Mouse (Mus musculus) hindbrain, embryonic 14.5 days (tissue): ENCODE results near the gene Emilin1. TPM values are rescaled to one million over a fixed set of nuclear protein-coding genes. Genes with fewer than 3 reads are reported as not detected.
A peak's percentile ranks its signal among the peaks of the same experiment; 100 is the strongest.

Source experiments
- ATAC-seq: fragments of 200-750 bp; cut with Nextera tagmentation; 2 replicates; pipeline ENCODE4 v1.8.0; 2017; ENCODE audit warnings: moderate number of reproducible peaks, mild to moderate bottlenecking, moderate TSS enrichment, moderate library complexity; ENCODE audit not compliant: low FRiP score
- DNase-seq: peaks from one replicate; pipeline ENCODE4 v3.0.0-alpha.2; 2015; ENCODE audit warnings: low spot score
- H3K27ac ChIP-seq: fragments of 300-500 bp; sonication (generic); 2 replicates; pipeline ENCODE4 v1.5.1; 2014; ENCODE audit warnings: mild to moderate bottlenecking, moderate library complexity
- H3K27me3 ChIP-seq: fragments of 300-500 bp; sonication (generic); 2 replicates; pipeline ENCODE4 v1.6.1; 2014; ENCODE audit warnings: mild to moderate bottlenecking, low read length, mixed read lengths; ENCODE audit not compliant: control insufficient read depth, insufficient read depth
- H3K36me3 ChIP-seq: fragments of 300-500 bp; sonication (generic); replicated peaks from 2 replicates; pipeline ENCODE4 v1.6.1; 2014; ENCODE audit not compliant: control insufficient read depth, insufficient read depth
- H3K4me1 ChIP-seq: fragments of 300-500 bp; sonication (generic); replicated peaks from 2 replicates; pipeline ENCODE4 v1.6.1; 2014; ENCODE audit warnings: antibody characterized with exemption, low read length, mixed read lengths; ENCODE audit not compliant: control insufficient read depth, insufficient read depth
- H3K4me2 ChIP-seq: fragments of 300-500 bp; sonication (generic); replicated peaks from 2 replicates; pipeline ENCODE4 v1.6.1; 2014; ENCODE audit warnings: mild to moderate bottlenecking, moderate library complexity
- H3K4me3 ChIP-seq: fragments of 300-500 bp; sonication (generic); replicated peaks from 2 replicates; pipeline ENCODE4 v1.5.1; 2014; ENCODE audit warnings: mild to moderate bottlenecking, low read length
- H3K9ac ChIP-seq: fragments of 300-500 bp; sonication (generic); 2 replicates; pipeline ENCODE4 v1.6.1; 2014
- H3K9me3 ChIP-seq: fragments of 300-500 bp; sonication (generic); 2 replicates; pipeline ENCODE4 v1.6.1; 2016; ENCODE audit warnings: low read length; ENCODE audit not compliant: control insufficient read depth
- WGBS: fragments of 180-500 bp; shearing (Covaris S2); extraction: QIAGEN DNeasy Blood & Tissue Kit; methylation state at CpG from one replicate; pipeline ENCODE4 v1.1.7; 2014; 5-methylcytosine and 5-hydroxymethylcytosine counted together
- polyA plus RNA-seq: library from polyadenylated mRNA; unstranded; fragments of >200 nt; fragmentation: Nextera tagmentation; extraction: Ambion mirVana; gene quantifications from 2 replicates; pipeline ENCODE4 v1.2.1, GENCODE M21; 2014

Emilin1 gene
- polyA plus RNA-seq, 1 experiment from 2014 or later: 17.1 TPM

DNA sequence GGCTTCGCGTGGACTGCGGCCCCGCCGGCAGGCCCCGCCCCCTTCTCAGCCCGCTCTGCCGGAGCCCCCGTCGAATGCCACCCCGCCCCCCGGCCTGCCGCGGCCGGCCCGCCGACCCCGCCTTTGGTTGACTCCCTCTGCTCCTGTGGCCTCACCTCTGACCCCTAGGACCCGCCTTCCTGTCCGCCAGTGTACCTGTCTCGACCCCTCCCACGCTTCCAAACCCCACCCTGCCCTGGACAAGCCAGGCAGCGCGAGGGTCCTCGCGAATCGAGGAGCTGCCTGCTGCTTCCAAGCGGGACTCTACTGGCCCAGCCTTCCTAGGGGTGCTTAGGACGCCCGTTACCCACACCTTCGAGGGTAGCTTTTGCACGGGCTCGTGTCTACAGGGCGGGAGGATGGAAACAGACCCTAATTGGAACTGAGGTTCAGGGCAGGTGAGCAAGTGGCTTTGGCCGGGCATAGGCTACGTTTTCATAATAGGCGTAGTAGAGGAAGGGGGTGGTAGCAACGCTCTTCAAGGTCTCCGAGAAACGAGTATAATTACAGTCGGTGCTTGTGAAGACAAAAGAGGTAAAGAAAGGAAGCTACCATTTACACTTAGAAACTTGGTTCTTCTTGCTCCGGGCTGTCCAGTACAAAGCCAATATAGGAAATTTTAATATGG lies 24.0 kb upstream of the Emilin1 start:
- H3K36me3 ChIP-seq: peaks cover 37% of the 10 kb centered on the region
- H3K9ac ChIP-seq: peak overlapping the region; percentile 96
- peak overlapping the region; percentile 74 for H3K4me2 ChIP-seq
- ATAC-seq (peak; percentile 3; the same call in 1 of the 2 replicates), DNase-seq (no peak)
- under 1% methylated on average over 40 of the region's 42 CpGs for WGBS
- peak overlapping the region; percentile 95 for H3K27ac ChIP-seq
- H3K27me3 ChIP-seq: no peaks in the 10 kb centered on the region
- peaks cover 19% of the 10 kb centered on the region for H3K4me1 ChIP-seq
- H3K4me3 ChIP-seq: peak overlapping the region; percentile 83
- H3K9me3 ChIP-seq: no peaks in the 10 kb centered on the region

DNA sequence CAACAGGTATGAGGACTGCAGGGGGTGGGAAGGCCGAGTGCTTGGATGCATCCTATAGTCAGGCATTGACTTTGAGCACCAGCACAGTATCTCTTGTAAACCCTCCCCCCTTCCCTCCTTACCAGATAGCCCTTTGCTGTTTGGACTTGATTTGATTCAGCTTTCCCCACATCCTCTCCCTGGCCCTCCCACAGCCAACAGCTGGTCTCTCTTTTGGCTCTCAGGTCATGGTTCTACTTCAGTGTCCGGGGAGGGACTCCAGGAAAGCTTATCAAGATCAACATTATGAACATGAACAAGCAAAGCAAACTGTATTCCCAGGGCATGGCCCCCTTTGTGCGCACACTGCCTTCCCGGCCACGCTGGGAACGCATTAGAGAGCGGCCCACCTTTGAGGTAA lies 22.8 kb upstream of the Emilin1 start:
- H3K27me3 ChIP-seq: no peaks in the 10 kb centered on the region
- H3K4me3 ChIP-seq: peak overlapping the region; percentile 83
- peak overlapping the region; percentile 74 for H3K4me2 ChIP-seq
- ATAC-seq (no peak), DNase-seq (no peak)
- peaks cover 49% of the 10 kb centered on the region for H3K36me3 ChIP-seq
- no peaks in the 10 kb centered on the region for H3K9me3 ChIP-seq
- peak overlapping the region; percentile 96 for H3K9ac ChIP-seq
- 86% methylated on average over 7 of the region's 7 CpGs for WGBS
- 0 out of 2 replicates have a peak overlapping the region, but pooled peaks have one; percentile 95 for H3K27ac ChIP-seq
- H3K4me1 ChIP-seq: peaks cover 19% of the 10 kb centered on the region

DNA sequence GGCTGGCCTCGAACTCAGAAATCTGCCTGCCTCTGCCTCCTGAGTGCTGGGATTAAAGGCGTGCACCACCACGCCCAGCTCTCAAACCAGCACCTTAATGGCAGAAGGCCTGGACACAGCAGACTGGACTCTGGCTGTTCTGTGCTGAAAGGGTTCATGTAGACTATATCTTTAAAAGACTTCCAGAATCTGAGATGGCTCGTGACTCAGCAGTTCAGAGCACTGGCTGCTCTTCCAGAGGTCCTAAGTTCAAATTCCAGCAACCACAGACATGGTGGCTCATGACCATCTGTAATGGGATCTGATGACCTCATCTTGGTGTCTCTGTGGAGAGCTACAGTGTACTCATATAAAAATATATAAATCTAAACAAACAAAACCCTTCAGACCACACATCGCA lies 11.3 kb upstream of the Emilin1 start:
- H3K27ac ChIP-seq: no peak overlapping the region
- DNase-seq (no peak), ATAC-seq (no peak)
- WGBS: 94% methylated on average over 5 of the region's 5 CpGs
- H3K9me3 ChIP-seq: no peaks in the 10 kb centered on the region
- H3K4me2 ChIP-seq: no peak overlapping the region
- peaks cover 15% of the 10 kb centered on the region for H3K4me1 ChIP-seq
- no peaks in the 10 kb centered on the region for H3K27me3 ChIP-seq
- no peak overlapping the region for H3K9ac ChIP-seq
- no peak overlapping the region for H3K4me3 ChIP-seq
- H3K36me3 ChIP-seq: peaks cover 74% of the 10 kb centered on the region

DNA sequence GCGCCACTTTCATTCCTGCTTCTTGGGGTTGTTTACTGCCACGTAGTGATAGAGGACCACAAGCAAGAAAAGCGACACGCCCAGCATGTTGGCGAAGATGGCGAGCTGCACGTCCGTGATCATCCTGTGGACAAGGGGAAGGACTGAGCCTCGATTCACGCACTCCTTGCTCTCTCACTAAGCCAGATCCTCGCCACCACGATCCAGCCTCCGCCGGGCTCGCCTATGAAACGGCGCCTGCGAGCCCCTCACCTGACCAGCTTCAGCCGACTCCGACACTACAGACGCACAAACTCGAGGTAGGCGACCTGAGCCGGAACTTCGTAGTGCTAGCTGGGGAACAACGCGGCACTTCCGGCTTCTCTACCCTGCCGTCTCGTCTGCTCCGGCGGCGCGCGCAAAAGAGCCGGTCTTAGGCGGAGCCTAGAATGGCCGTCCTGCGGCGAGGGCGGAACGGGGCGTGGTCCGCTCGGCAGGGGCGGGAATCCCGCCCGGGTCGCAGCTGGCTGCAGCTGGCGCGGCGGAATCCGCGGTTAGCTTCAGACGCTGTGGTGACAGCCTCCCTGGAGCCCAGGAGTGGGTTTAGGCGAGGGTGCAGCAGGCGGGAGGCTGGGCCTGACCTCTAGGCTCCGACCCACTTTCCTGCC lies 5.7 kb upstream of the Emilin1 start, which contains the start of gene Ost4:
Gene Ost4 (minus strand): TSS at position 376 of the 647 bp plus-strand sequence.
- Histone ChIP-seq H3K27ac (peak within 1 kb of the TSS; percentile 77), H3K9ac (peak within 1 kb of the TSS; percentile 75), H3K4me3 (peak within 1 kb of the TSS; percentile 72), H3K4me1 (peaks cover 24% of the 10 kb centered on the region), H3K36me3 (peaks cover 37% of the 10 kb centered on the region), H3K27me3 (no peaks in the 10 kb centered on the region), H3K9me3 (no peaks in the 10 kb centered on the region), H3K4me2 (peak within 1 kb of the TSS; percentile 97)
- under 1% methylated on average over 58 of the region's 58 CpGs for WGBS
- DNase-seq: peak; percentile 95
- ATAC-seq: peak; percentile 95

DNA sequence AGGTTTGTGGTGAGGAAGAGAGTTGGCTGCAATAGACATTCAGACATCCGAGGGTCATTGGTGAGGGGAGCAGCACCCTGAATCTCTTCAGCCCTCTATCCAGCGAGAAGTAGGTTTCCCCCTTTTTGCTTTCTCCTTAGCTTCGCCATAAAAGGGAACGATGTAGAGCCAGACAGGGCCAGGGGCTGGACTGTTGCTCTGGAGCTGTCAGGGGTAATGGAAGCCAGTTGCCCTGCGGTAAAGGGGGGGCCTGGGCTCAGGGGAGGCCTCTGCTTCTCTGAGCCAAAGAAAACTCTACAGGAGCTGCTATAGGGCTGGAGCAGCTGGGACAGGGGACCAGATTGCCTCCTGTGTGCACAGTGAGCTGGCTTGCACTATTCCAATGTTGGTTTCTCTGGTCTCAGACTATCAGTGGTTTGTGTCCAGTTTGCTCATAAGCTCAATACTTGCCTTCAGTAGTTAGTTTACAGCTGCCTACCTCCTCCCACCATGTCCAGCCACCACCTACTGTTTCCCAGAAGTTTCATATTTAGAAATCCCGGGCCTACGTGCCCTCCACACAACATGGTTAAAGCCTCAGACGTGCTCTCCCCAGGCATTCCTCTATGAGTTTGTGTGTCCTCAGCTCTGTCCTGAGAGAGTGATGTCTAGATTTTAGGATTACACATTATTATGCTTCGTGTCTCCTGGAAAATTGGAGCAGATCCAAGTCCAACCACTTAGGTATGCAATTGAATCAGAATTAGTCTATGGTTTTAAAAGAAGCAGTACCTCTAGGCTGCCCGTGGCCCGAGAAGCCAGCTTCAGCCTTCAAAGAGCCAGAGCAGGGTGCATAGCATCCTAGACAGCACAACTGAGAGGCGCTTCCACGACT lies 4.5 kb upstream of the Emilin1 start:
- no peak for DNase-seq
- ATAC-seq: no peak
- H3K9ac ChIP-seq: no peak overlapping the region
- peaks cover 33% of the 10 kb centered on the region for H3K4me1 ChIP-seq
- no peaks in the 10 kb centered on the region for H3K27me3 ChIP-seq
- H3K36me3 ChIP-seq: peaks cover 26% of the 10 kb centered on the region
- H3K27ac ChIP-seq: peak overlapping the region; percentile 77
- WGBS: 57% methylated on average over 13 of the region's 13 CpGs
- peak overlapping the region; percentile 97 for H3K4me2 ChIP-seq
- peak overlapping the region; percentile 72; the same call in 1 of the 2 replicates for H3K4me3 ChIP-seq
- H3K9me3 ChIP-seq: no peaks in the 10 kb centered on the region

DNA sequence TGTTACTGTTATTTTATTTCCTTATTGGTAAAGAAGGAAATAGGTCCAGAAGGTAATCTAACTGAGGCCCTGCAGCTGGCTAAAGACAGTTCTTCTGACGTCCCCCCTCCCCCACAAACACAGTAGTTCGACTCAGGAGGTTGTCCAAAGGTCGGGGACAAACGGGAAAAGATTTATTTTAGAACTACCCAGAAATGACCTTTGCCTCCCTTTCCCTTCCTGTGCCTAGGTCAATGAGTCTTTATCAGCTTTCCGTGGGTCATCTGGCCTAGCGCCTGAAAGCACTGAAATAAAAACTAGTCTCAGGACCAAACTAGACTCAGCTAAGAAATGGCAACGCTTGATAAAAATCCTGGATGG lies 3.9 kb upstream of the Emilin1 start:
- no peaks in the 10 kb centered on the region for H3K9me3 ChIP-seq
- no peaks in the 10 kb centered on the region for H3K27me3 ChIP-seq
- H3K4me2 ChIP-seq: no peak overlapping the region
- H3K4me3 ChIP-seq: no peak overlapping the region
- DNase-seq: no peak
- no peak overlapping the region for H3K9ac ChIP-seq
- H3K27ac ChIP-seq: no peak overlapping the region
- H3K36me3 ChIP-seq: peaks cover 20% of the 10 kb centered on the region
- peaks cover 37% of the 10 kb centered on the region for H3K4me1 ChIP-seq
- WGBS: 60% methylated on average over 7 of the region's 7 CpGs
- ATAC-seq: no peak

DNA sequence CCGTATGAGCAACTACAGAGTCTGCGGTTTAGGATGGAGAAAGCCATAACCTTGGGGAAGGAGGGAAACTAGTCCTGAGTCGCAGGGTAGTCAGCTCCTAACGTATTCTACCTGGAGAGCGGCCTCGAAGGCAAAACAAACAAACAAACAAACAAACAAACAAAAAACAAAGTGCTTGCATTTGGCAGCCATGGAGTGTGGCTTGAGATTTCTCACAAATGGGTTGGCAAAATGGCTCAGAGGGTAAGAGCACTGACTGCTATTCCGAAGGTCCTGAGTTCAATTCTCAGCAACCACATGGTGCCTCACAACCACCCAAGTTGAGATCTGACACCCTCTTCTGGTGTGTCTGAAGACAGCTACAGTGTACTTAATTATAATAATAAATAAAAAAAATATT lies 3.3 kb upstream of the Emilin1 start:
- WGBS: 84% methylated on average over 7 of the region's 7 CpGs
- H3K4me1 ChIP-seq: peaks cover 37% of the 10 kb centered on the region

DNA sequence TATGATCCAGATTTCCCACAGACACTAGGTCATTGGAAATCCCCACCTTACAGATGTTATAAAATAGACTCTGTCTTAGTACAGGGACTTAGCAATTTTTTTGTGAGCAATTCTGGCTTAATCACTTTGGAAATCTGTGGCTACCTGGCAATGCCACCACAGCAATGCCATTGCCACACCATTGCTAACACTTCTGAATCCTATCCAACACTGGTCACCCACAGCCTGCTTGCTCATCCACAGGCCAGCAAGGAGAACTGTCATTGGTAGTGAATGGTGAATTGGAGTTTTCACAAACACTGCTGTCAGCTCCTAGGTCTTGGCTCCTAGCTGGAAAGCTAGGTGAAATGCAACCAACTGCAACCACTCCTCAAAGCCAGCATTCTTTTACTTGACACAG lies 2.7 kb upstream of the Emilin1 start:
- Histone ChIP-seq H3K9me3 (no peaks in the 10 kb centered on the region), H3K4me1 (peaks cover 39% of the 10 kb centered on the region)
- no peak for ATAC-seq

More for the DNA sequence above, 3.3 kb upstream of the Emilin1 start:
- no peak overlapping the region for H3K9ac ChIP-seq
- H3K27me3 ChIP-seq: no peaks in the 10 kb centered on the region
- no peaks in the 10 kb centered on the region for H3K9me3 ChIP-seq
- DNase-seq (no peak), ATAC-seq (no peak)
- peaks cover 14% of the 10 kb centered on the region for H3K36me3 ChIP-seq
- H3K4me3 ChIP-seq: no peak overlapping the region
- no peak overlapping the region for H3K4me2 ChIP-seq
- no peak overlapping the region for H3K27ac ChIP-seq

DNA sequence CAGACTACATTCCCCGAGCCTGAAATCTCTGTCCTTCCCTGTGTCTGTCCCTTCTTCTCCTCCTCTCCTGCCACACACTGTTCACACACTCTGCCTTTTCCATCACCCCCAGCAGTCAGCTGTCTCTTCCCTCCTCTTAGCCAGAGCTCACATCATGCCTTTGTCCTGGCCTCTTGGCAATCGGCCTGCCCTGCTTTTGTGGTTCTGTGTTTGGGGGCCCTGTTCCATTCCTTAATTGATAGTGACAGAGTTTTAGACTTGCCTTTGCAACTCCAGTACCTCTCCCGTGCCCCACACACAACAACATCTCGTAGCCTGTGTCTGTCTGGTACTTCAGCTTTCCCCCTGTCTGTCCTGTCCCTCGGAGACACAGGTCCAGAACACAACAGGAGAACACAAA lies 1.0 kb upstream of the Emilin1 start:
- Histone ChIP-seq H3K9me3 (no peaks in the 10 kb centered on the region), H3K4me3 (no peak overlapping the region), H3K27ac (peak overlapping the region; percentile 65), H3K4me2 (no peak overlapping the region), H3K4me1 (peaks cover 32% of the 10 kb centered on the region), H3K36me3 (no peaks in the 10 kb centered on the region), H3K9ac (no peak overlapping the region), H3K27me3 (no peaks in the 10 kb centered on the region)
- DNase-seq (no peak), ATAC-seq (no peak)
- WGBS: 54% methylated on average over 5 of the region's 5 CpGs

More for the DNA sequence above, 2.7 kb upstream of the Emilin1 start:
- no peak for DNase-seq
- Histone ChIP-seq H3K9ac (no peak overlapping the region), H3K27me3 (no peaks in the 10 kb centered on the region), H3K4me2 (no peak overlapping the region), H3K4me3 (no peak overlapping the region), H3K36me3 (peaks cover 8% of the 10 kb centered on the region), H3K27ac (no peak overlapping the region)
